Mouse (Mus musculus) forebrain, embryonic 16.5 days (tissue): ENCODE measurements around the gene Nck2. TPM values are rescaled to one million over a fixed set of nuclear protein-coding genes. Genes with fewer than 3 reads are reported as not detected.
A peak's percentile ranks its signal among the peaks of the same experiment; 100 is the strongest.

Experiments
- ATAC-seq: fragments of 200-750 bp; cut with Nextera tagmentation; 2 replicates; pipeline ENCODE4 v1.8.0; 2017; ENCODE audit warnings: mild to moderate bottlenecking, moderate library complexity
- H3K27ac ChIP-seq: fragments of 300-500 bp; sonication (generic); 2 replicates; pipeline ENCODE4 v1.5.1; 2014; ENCODE audit warnings: low read length, control low read depth
- H3K27me3 ChIP-seq: fragments of 300-500 bp; sonication (generic); replicated peaks from 2 replicates; pipeline ENCODE4 v1.6.1; 2014; ENCODE audit warnings: low read length; ENCODE audit not compliant: control insufficient read depth, insufficient read depth
- H3K36me3 ChIP-seq: fragments of 300-500 bp; sonication (generic); 2 replicates; pipeline ENCODE4 v1.6.1; 2014; ENCODE audit not compliant: control insufficient read depth, insufficient read depth
- H3K4me1 ChIP-seq: fragments of 300-500 bp; sonication (generic); replicated peaks from 2 replicates; pipeline ENCODE4 v1.6.1; 2014; ENCODE audit warnings: low read length; ENCODE audit not compliant: control insufficient read depth, insufficient read depth
- H3K4me2 ChIP-seq: fragments of 300-500 bp; sonication (generic); 2 replicates; pipeline ENCODE4 v1.6.1; 2014; ENCODE audit warnings: mild to moderate bottlenecking, low read length, control low read depth
- H3K4me3 ChIP-seq: fragments of 300-500 bp; sonication (generic); replicated peaks from 2 replicates; pipeline ENCODE4 v1.5.1; 2014; ENCODE audit warnings: mild to moderate bottlenecking, low read length, control low read depth
- H3K9ac ChIP-seq: fragments of 300-500 bp; sonication (generic); replicated peaks from 2 replicates; pipeline ENCODE4 v1.6.1; 2014; ENCODE audit warnings: low read depth, low read length, control low read depth
- H3K9me3 ChIP-seq: fragments of 300-500 bp; sonication (generic); 2 replicates; pipeline ENCODE4 v1.6.1; 2016; ENCODE audit warnings: low read length; ENCODE audit not compliant: control insufficient read depth
- WGBS: fragments of 180-500 bp; shearing (Covaris S2); extraction: QIAGEN DNeasy Blood & Tissue Kit; methylation state at CpG from one replicate; pipeline ENCODE4 v1.1.7; 2014; 5-methylcytosine and 5-hydroxymethylcytosine counted together
- polyA plus RNA-seq: library from polyadenylated mRNA; unstranded; fragments of >200 nt; fragmentation: Nextera tagmentation; extraction: Ambion mirVana; gene quantifications from 2 replicates; pipeline ENCODE4 v1.2.1, GENCODE M21; 2015

Nck2 gene
- polyA plus RNA-seq, 1 experiment from 2014 or later = 53.4 TPM

- no peak overlapping the region for H3K27ac ChIP-seq
- 70% methylated on average over 8 of the region's 8 CpGs for WGBS
- H3K36me3 ChIP-seq = no peaks in the 10 kb centered on the region
- no peak overlapping the region for H3K4me2 ChIP-seq
- no peak for ATAC-seq
- peaks cover 38% of the 10 kb centered on the region for H3K4me1 ChIP-seq
- no peak overlapping the region for H3K9ac ChIP-seq
- H3K4me3 ChIP-seq = no peak overlapping the region
- no peaks in the 10 kb centered on the region for H3K27me3 ChIP-seq
- H3K9me3 ChIP-seq = no peaks in the 10 kb centered on the region
Observed at GRCm38 (mm10) chr1:43472046-43472649, 27.8 kb downstream of the Nck2 start.

- peaks cover 26% of the 10 kb centered on the region for H3K4me1 ChIP-seq
- no peaks in the 10 kb centered on the region for H3K9me3 ChIP-seq
- H3K4me3 ChIP-seq = no peak overlapping the region
- 76% methylated on average over 5 of the region's 5 CpGs for WGBS
- no peak overlapping the region for H3K9ac ChIP-seq
- no peak for ATAC-seq
- H3K27ac ChIP-seq = peak overlapping the region; percentile 43; the same call in 1 of the 2 replicates
- H3K4me2 ChIP-seq = no peak overlapping the region
- no peaks in the 10 kb centered on the region for H3K36me3 ChIP-seq
- H3K27me3 ChIP-seq = no peaks in the 10 kb centered on the region
Observed at GRCm38 (mm10) chr1:43473734-43474534, 29.6 kb downstream of the Nck2 start.

GRCm38 (mm10) chr1:43474535-43475409 lies 30.4 kb downstream of the Nck2 start:
- Histone ChIP-seq H3K4me2 (no peak overlapping the region), H3K9ac (no peak overlapping the region), H3K9me3 (no peaks in the 10 kb centered on the region), H3K4me1 (peaks cover 25% of the 10 kb centered on the region), H3K36me3 (no peaks in the 10 kb centered on the region), H3K27me3 (no peaks in the 10 kb centered on the region), H3K4me3 (no peak overlapping the region), H3K27ac (peak overlapping the region; percentile 43; the same call in 1 of the 2 replicates)
- 63% methylated on average over 6 of the region's 6 CpGs for WGBS
- ATAC-seq = no peak

GRCm38 (mm10) chr1:43477954-43478353 lies 33.6 kb downstream of the Nck2 start:
- H3K9ac ChIP-seq = no peak overlapping the region
- H3K4me1 ChIP-seq = peaks cover 21% of the 10 kb centered on the region
- H3K4me3 ChIP-seq = no peak overlapping the region
- no peak overlapping the region for H3K4me2 ChIP-seq
- no peak for ATAC-seq
- no peaks in the 10 kb centered on the region for H3K36me3 ChIP-seq
- H3K27me3 ChIP-seq = no peaks in the 10 kb centered on the region
- H3K9me3 ChIP-seq = no peaks in the 10 kb centered on the region
- H3K27ac ChIP-seq = no peak overlapping the region
- 91% methylated on average over 3 of the region's 3 CpGs for WGBS

GRCm38 (mm10) chr1:43485204-43485603 lies 40.8 kb downstream of the Nck2 start:
- no peaks in the 10 kb centered on the region for H3K36me3 ChIP-seq
- no peak overlapping the region for H3K9ac ChIP-seq
- H3K4me2 ChIP-seq = no peak overlapping the region
- no peaks in the 10 kb centered on the region for H3K9me3 ChIP-seq
- ATAC-seq = no peak
- no peak overlapping the region for H3K27ac ChIP-seq
- H3K4me3 ChIP-seq = no peak overlapping the region
- H3K4me1 ChIP-seq = peaks cover 16% of the 10 kb centered on the region
- H3K27me3 ChIP-seq = no peaks in the 10 kb centered on the region
- 73% methylated on average over 9 of the region's 9 CpGs for WGBS

GRCm38 (mm10) chr1:43486500-43486899 lies 42.1 kb downstream of the Nck2 start:
- WGBS = 89% methylated on average over 3 of the region's 3 CpGs
- Histone ChIP-seq H3K9me3 (no peaks in the 10 kb centered on the region), H3K9ac (no peak overlapping the region), H3K4me1 (peaks cover 16% of the 10 kb centered on the region), H3K4me2 (no peak overlapping the region), H3K36me3 (no peaks in the 10 kb centered on the region), H3K4me3 (no peak overlapping the region), H3K27me3 (no peaks in the 10 kb centered on the region), H3K27ac (no peak overlapping the region)
- ATAC-seq = no peak

- no peaks in the 10 kb centered on the region for H3K36me3 ChIP-seq
- 63% methylated on average over 3 of the region's 3 CpGs for WGBS
- ATAC-seq = no peak
- H3K4me1 ChIP-seq = peaks cover 16% of the 10 kb centered on the region
- no peak overlapping the region for H3K9ac ChIP-seq
- no peak overlapping the region for H3K4me3 ChIP-seq
- H3K27me3 ChIP-seq = no peaks in the 10 kb centered on the region
- no peak overlapping the region for H3K4me2 ChIP-seq
- no peaks in the 10 kb centered on the region for H3K9me3 ChIP-seq
- H3K27ac ChIP-seq = no peak overlapping the region
Observed at GRCm38 (mm10) chr1:43486956-43487722, 42.8 kb downstream of the Nck2 start.

GRCm38 (mm10) chr1:43489311-43489710 lies 44.9 kb downstream of the Nck2 start:
- Histone ChIP-seq H3K36me3 (no peaks in the 10 kb centered on the region), H3K4me2 (no peak overlapping the region), H3K27ac (no peak overlapping the region), H3K9ac (no peak overlapping the region), H3K4me3 (no peak overlapping the region), H3K4me1 (peaks cover 16% of the 10 kb centered on the region), H3K9me3 (no peaks in the 10 kb centered on the region), H3K27me3 (no peaks in the 10 kb centered on the region)
- ATAC-seq = no peak
